Mouse (Mus musculus): ENCODE results near the gene Rhob.

DNA sequence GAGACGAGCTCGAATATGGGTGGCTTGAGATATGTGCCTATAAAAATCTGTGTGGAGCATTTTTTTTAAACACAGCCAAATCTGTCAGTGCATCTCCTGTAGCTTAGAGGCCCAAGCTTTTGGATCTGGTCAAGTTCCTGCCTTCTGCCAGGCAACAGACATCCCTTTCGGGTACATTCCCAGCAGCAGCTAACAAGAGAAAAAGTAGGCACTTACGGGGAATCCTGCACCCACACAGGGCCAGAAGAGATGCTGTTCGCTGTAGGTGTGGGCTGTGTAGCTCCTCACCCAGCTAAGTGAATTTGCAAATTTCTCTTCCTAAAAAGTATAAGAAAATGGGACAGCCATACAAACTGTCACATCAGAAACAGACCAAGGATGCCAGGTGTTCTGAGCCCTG lies 34.8 kb downstream of the Rhob start:
- TF ChIP-seq POLR2A (IDR thresholded peaks at IDR 0.05; ENCODE audit: extremely low read depth, insufficient read depth, low read length): no peak
- no peak for TF ChIP-seq CTCF (IDR thresholded peaks at IDR 0.05; ENCODE audit: low read depth, low read length)
